Mouse (Mus musculus): Measurements from ENCODE around the gene Bloc1s1.

Bloc1s1 gene

DNA sequence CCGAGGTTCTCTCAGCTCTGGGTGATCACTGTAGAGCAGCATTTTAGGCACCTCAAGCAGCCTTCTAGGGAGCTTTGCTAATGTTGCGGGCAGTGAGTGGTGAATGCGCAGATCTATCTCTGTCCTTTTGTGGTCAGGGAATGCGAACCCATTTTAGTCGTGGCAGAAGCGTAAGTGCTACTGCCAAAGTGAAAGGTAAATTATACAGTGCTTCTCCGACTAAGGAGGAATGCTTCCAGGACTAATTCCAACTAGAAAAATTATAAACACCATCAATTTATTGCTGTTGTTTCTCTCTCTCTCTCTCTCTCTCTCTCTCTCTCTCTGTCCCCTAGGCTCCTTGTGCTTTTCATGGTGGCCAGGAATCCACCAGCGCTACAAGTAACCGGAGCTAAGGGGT is at the start of gene Bloc1s1:
Gene Bloc1s1 (minus strand): TSS at position 101 of the 400 bp plus-strand sequence.
- DNase-seq = no peak

DNA sequence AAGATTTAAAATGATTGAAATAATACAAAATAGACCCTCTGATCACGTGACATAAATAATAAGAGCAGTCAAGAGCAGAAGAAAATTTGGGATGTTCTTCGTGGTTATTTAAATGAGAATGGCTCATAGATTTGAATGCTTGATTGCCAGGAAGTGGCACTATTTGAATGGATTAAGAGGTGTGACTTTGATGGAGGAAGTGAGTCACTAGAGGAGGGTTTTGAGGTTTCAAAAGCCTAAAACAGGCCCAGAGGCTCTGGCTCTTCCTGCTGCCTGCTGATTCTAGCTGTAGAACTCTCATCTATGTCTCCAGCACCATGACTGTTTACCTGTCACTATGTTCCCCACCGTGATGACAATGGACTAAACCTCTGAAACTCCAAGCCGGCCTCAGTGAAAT is 49.0 kb upstream of the Bloc1s1 start:
- DNase-seq = no peak

DNA sequence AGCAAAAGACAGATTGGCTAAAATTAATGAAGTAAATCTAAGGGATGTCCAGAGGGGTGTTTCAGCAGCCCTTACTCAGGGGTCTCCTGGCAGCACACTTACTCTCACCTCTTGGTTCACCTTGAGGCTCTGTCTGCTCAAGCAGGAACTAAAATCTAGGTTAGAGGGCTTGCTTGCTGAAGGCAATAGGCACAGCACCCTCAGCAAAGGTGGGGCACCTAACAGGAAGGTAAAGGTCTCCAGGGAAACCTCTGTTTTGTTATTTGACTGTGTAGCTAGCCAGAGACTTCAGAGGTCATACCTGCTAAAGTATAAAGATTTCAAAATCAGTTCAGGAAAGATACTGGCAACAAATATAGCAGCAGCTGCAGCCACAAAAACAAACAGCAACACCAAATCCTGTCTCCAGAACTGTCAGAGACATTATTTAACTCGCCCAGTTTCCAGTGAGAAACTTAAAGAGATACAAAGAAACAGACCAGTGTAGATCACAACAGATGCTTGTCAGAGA is 47.0 kb upstream of the Bloc1s1 start:
- no peak for DNase-seq

DNA sequence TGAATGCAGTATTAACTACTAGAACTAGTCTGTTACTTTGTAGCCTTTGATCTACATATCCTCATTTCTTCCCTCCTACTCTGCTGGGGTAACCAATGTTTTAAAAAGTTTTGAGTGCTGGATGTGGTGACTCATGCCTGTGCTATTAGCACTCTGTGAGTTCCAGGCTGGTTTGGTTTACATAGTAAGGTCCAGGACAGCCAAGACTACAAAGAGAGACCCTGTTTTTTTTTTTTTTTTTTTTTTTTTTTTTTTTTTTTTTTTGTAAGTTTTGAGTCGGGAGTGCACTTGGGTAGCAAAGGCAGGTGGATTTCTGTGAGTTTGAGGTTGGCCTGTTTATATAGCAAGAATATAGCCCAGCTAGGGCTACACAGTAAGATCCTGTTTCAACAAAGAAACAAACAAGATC is 44.5 kb upstream of the Bloc1s1 start:
- DNase-seq = peak; percentile 33

DNA sequence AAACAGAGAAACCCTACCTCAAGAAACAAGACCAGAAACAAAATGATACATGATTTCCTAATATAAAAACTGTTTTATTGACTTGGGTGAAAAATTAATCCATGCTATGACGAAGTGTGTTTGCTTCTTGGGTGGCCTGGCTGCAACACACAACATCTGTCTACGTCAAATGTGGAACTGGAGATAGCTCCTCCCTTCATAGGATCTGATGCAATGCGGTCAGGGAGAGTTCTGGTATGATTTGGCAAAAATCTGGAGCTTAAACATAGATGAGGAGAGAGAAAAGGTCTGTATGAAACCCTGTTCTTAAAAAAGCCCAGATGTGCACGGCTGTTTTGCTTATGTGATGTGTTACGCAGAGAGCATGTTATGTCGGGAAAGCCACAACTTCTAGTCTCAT is 42.0 kb upstream of the Bloc1s1 start:
- no peak for DNase-seq

GRCm38 (mm10) chr10:128964961-128965360 is 41.1 kb upstream of the Bloc1s1 start:
- no peak for DNase-seq

DNA sequence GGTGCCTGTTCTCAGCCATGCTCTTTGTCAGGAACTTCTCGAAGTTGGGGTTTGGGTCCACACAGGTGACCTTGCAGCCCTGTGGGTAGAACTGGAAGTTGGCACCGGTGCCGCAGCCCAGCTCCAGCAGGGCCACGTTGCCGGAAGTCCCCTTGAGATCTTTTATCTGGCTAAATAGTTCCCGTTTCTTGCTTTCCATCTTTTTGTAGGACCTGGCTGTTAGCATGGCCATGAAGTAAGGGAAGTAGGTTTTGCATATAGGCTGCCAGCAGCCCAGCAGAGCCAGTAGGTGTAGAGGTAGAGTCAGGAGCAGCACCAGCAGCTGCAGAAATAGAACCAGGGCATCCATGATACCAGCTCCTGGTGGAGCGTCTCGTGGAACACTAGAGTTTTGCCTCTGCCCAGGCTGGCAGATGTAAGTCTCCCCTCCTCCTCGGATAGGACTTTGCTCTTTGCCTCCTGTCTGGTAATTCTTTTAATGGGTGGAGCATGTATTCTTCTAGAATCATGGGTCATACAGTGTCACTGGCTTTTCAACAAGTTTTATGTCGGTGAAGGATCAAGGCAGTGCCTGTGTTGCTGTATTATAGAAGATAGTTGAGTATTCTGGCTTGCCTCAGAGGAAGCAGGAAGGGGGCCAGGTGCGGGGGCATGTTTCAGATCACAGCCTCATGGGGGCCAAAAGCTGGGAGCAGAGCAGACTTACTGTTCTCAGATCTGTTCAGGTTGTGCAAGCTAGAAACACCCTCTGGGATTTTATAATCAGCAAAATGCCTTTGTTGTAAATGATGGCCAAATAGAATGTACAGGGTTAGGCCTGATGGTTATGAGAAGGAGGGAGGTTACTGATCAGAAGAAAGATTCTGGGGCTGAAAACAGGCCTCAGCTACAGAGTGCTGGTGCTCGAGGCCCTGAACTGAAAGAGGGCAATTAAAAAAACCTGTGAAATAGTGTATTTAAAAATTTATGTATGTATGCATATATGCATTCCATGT is 37.1 kb upstream of the Bloc1s1 start, which contains the start of gene Mettl7b:
Gene Mettl7b (minus strand): TSS at position 399 of the 995 bp plus-strand sequence.
- DNase-seq = no peak

GRCm38 (mm10) chr10:128960142-128960541 is 36.3 kb upstream of the Bloc1s1 start:
- DNase-seq = no peak

DNA sequence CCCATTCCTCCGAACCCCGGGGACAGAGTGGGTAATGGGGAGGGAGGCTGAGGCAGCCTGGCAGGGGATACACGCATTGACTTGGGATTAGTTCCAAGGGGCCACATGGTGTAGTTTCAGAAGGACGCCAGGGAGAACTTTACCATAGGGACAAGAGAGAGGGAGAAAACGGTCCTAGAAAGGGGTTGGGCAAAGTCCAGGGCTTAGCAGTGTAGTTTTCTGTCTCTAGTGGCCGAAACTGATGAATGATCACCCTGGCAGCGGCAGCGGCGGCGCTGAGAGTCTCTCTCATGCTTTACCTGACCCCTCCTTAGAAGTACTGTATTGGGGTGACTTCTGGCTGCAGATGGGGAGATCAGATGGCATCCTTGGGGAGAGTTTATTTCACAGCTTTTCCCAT is 34.5 kb upstream of the Bloc1s1 start:
- no peak for DNase-seq

DNA sequence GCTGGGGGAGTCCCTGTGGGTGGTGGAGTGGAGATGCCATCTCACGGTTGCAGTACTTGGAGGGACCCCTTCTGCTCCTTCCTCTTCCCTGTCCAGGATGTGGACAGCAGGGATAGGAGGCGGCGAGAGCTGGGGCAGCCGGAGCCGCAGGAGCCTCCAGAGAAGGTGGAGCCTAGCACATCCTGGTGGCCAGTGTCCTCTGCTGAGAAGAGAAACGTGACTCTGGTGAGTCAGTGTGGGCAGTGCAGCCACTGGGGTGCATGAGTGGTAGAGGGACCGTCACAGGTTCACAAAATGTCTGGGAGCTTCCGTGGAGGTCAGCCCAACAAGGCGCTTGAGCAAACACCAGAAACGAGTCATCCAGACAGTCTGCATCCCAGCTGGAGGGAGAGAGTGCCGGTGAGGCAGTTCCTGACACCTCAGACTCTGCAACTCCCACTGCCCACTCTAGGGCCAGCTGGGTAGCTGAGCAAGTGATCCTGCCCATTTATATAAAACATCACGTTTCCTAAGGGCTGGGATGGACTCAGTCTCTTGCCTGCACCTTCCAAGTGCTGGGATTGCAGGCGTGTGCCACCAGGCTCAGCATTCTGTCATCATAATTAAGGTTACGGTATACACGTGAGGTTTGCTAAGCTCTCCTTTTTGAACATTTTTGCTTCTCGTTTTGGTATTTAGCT is 26.5 kb upstream of the Bloc1s1 start:
- no peak for DNase-seq

DNA sequence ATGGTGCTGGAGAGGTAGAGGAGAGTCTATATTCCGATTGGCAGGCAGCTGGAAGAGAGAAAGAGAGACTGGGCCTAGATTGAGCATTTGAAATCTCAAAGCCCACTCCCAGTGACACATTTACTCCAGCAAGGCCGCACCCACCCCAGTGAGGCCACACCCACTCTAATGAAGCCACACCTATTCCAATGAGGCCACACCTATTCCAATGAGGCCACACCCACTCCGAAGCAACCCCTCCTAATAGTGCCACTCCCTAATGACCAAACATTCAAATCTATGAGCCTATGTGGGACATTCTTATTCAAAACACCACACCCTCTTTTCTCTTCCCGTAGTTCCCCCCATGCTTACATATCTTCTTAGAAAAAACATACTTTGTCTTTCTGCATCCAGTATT is 23.7 kb upstream of the Bloc1s1 start:
- no peak for DNase-seq

DNA sequence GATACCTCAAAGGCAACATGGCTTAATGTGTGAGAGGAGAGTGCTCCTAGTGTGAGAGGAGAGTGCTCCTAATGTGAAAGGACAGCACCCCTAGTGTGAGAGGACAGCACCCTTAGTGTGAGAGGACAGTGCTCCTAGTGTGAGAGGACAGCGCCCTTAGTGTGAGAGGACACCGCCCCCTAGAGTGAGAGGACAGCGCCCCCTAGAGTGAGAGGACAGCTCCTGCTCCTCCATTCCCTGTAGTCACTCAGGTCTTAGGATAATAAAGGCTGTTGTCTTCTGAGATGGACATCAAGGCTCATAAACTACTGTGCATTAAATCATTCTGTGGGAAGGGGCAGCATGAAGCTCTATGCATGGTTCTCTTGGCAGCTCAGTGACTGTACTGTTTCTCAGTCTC is 21.8 kb upstream of the Bloc1s1 start:
- DNase-seq = peak; percentile 56

- no peak for DNase-seq
Observed at GRCm38 (mm10) chr10:128940475-128941061, 16.7 kb upstream of the Bloc1s1 start.

DNA sequence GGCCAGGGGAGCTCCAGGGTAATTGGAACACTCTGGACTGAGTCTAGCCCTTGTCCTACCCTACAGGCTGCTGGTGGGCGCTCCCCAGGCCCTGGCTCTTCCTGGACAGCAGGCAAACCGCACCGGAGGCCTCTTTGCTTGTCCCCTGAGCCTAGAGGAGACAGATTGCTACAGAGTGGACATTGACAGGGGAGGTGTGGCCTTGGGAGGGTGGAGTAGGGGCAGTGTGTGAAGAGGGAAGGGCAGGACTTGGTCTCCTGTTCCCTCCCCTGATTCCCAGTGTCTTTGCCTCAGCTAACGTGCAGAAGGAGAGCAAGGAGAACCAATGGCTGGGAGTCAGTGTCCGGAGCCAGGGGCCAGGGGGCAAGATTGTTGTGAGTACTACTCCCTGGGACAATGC is 15.1 kb upstream of the Bloc1s1 start:
- peak; percentile 18 for DNase-seq

- peak; percentile 69 for DNase-seq
Observed at GRCm38 (mm10) chr10:128938457-128938856, 14.6 kb upstream of the Bloc1s1 start.

DNA sequence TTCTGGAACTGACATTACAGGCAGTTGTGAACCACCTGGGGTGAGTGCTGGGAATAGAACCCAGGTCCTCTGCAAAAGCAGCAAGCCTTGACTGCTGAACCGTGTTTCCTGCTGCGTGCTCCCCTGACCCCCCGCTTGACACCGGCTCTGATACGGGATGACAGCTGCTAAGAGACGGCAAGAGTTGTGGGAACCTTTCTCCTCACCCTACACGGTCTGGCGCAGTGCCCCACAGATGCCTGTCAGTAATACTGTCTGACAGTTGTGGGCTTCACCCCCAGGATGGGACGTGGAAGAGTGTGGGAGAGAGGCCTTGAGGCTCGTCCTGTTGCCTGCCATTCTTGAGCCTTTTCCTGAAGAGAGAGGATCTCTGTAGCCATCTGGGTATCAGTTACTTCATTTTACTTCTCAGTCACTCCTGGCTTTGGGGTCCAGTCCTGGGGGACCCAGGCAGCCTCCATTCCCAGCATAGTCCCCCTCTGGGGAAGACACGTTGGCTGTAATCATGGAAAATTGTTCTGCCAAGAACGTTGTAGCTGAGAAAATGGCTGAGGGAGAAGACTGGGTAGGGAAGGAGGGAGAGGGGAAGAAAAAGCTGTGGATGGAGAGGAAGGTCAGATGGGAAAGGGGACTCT is 14.0 kb upstream of the Bloc1s1 start:
- no peak for DNase-seq

DNA sequence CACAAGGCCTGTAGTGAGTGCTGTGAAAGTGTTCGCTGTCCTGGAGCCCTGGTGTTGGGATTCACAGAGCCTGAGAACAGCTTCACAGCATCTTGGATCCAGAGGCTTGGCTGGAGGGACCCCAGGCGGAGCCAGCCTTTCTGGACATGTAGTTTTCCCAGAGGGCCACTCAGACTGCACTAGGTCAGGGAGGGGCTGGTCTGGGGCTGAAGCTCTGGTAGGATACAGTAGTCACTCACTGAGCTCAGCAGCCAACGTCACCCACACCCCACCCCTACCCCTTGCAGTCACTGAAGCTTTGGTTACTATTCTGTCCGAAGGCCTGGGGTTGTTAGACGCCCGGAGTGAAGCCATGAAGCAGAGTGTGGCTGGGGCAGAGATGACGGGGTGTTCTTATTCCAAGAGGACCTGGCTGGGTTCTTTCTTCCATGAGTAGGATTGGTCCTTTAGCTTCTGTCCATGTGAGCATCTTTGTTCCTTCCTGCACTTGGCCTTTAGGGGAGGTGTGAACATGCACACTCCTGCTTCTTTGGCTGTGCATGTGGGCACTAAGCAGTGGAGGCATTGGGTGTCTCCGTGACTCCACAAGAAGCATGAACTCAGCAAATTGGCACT is 12.1 kb upstream of the Bloc1s1 start:
- no peak for DNase-seq

DNA sequence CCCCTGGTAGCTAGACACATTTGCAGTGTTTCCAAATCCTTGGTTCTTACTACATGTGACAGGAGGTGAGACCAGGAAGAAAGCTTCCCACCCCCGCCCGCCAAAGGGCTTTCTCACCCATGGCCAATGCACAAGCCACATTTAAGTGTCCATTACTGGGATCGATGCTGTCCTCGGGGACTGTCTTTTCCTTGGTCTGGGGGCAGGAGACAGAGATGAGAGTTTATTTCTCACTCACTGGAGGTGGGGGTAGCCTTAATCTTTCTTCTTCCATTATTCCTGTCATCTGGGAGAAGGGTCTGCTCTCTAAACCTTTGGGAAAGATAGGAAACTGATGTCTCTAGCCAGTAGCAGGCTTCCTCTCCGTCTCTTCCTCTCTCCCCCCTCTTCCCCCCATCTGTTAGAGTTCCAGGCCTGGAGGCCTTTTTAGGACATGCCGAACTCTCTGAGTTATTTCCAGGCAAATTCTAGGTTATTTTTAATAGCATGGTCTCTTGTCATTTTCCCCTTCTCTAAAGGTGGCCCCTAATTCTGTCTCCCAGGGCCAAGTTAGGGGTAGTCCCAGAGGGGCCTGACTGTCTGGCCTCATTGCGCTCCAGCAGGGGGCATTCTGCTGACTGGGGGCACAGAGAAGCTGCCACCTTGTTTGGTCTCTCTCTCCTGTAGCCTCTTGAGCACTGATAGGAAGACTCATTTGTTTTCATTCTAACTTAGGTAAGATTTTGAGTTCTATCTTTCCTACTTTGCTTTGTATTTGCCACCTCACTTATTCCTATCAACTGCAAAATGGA is 11.4 kb upstream of the Bloc1s1 start:
- DNase-seq = no peak

- no peak for DNase-seq
Observed at GRCm38 (mm10) chr10:128933976-128934721, 10.3 kb upstream of the Bloc1s1 start.

DNA sequence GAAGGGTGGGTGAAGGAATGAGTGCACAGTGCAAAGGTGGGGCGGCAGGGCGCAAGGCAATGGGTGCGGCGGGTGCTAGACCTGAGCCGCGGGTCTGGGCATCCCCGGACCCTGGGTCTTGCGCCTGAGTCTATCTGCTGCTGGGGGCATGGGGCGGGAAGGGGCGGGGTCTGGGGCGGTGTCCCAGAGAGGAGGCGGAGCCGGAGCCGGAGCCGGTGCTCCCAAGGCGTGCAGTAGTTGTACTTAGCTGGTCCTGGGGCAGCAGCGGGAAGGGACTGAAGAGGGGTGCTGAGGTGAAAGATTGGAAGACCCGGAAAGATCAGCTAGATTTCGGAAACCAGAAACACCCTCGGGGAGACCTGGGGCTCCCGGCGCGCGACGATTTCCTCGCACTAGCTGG is 9.7 kb upstream of the Bloc1s1 start, which contains the start of gene Itga7:
Gene Itga7 (plus strand): TSS at position 245 of the 400 bp plus-strand sequence.
- DNase-seq = no peak

DNA sequence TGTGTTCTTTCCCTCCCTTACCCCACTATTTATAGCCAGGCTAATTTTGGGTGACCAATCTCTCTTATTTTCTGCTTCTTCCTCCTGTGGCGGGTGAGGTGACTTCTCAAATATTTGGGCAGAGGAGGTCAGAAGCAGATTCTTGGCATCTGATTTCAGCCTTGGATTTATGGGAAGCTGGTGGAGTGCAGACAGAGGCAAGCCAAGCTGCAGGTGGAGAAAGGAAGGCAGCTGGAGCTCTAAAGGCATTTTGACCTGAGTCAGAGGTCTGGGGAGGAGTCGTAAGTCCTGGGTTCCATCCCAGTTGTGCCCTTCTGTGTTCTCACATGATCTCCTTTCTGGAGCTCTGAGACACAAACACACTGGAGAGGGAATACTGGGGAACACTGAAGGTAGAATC is 7.6 kb upstream of the Bloc1s1 start:
- DNase-seq = no peak
